Mouse (Mus musculus): ENCODE data around the gene Fnip1. TPM values are rescaled to one million over a fixed set of nuclear protein-coding genes. Genes with fewer than 3 reads are reported as not detected.

Fnip1 gene
- polyA plus RNA-seq, 2 experiments: 2.6 to 4.9 TPM

- Histone ChIP-seq H3K4me3 (ENCODE audit: insufficient read depth in 1 of 2, low read depth in 2 of 2, low read length in 2 of 2) (no peak overlapping the region), H3K4me2 (ENCODE audit: low read depth) (no peak overlapping the region), H3K4me1 (replicated peaks; ENCODE audit: control insufficient read depth in 2 of 2, insufficient read depth in 2 of 2, low read length in 1 of 2) (no peaks in the 10 kb centered on the region), H3K9ac (replicated peaks) (no peak overlapping the region), H3K27me3 (ENCODE audit: control insufficient read depth, insufficient read depth, low read length) (no peaks in the 10 kb centered on the region), H3K9me3 (ENCODE audit: control insufficient read depth, low read length) (no peaks in the 10 kb centered on the region), H3K27ac (no peak overlapping the region), H3K36me3 (replicated peaks; ENCODE audit: control insufficient read depth, insufficient read depth, low read depth) (no peaks in the 10 kb centered on the region)
- no peak for ATAC-seq (ENCODE audit: insufficient read depth)
- DNase-seq (ENCODE audit: low read depth in 3 of 3, low spot score in 3 of 3): no peak
- 15% methylated on average over 5 of the region's 5 CpGs for WGBS (ENCODE audit: insufficient replicate concordance)
- TF ChIP-seq EP300 (IDR thresholded peaks at IDR 0.05; ENCODE audit: low read depth): no peak
- no peak for TF ChIP-seq CTCF (IDR thresholded peaks at IDR 0.05; ENCODE audit: low read depth)
Observed at GRCm38 (mm10) chr11:54426267-54426666, 11.7 kb upstream of the Fnip1 start.

DNA sequence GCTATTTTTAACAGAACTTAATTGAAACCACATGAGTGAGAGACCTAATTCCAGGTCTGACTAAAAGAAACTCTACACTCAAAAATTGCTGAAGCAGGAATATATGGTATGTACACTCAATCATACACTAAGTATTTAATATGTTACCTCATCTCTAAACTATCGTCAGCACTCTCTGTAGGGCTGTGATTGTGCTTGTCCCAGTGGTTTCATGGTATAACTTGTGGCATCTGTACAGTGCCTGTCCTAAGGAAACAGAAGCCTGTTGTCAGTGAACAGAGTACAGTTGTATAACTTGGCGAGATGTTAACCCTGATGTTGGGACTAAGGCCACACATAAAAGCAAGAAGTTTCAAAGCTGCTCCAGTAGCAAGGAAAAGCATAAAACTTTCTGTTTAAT, 10.9 kb upstream of the Fnip1 start:
- ATAC-seq (ENCODE audit: insufficient read depth) (no peak), DNase-seq (ENCODE audit: low read depth in 3 of 3, low spot score in 3 of 3) (no peak)
- Histone ChIP-seq H3K27me3 (ENCODE audit: control insufficient read depth, insufficient read depth, low read length) (no peaks in the 10 kb centered on the region), H3K4me3 (ENCODE audit: insufficient read depth in 1 of 2, low read depth in 2 of 2, low read length in 2 of 2) (no peak overlapping the region), H3K9me3 (ENCODE audit: control insufficient read depth, low read length) (no peaks in the 10 kb centered on the region), H3K36me3 (replicated peaks; ENCODE audit: control insufficient read depth, insufficient read depth, low read depth) (no peaks in the 10 kb centered on the region), H3K9ac (replicated peaks) (no peak overlapping the region), H3K27ac (no peak overlapping the region), H3K4me1 (replicated peaks; ENCODE audit: control insufficient read depth in 2 of 2, insufficient read depth in 2 of 2, low read length in 1 of 2) (no peaks in the 10 kb centered on the region), H3K4me2 (ENCODE audit: low read depth) (no peak overlapping the region)
- 38% methylated on average over 2 of the region's 2 CpGs for WGBS (ENCODE audit: insufficient replicate concordance)
- no peak for TF ChIP-seq CTCF (IDR thresholded peaks at IDR 0.05; ENCODE audit: low read depth)
- TF ChIP-seq EP300 (IDR thresholded peaks at IDR 0.05; ENCODE audit: low read depth): no peak

DNA sequence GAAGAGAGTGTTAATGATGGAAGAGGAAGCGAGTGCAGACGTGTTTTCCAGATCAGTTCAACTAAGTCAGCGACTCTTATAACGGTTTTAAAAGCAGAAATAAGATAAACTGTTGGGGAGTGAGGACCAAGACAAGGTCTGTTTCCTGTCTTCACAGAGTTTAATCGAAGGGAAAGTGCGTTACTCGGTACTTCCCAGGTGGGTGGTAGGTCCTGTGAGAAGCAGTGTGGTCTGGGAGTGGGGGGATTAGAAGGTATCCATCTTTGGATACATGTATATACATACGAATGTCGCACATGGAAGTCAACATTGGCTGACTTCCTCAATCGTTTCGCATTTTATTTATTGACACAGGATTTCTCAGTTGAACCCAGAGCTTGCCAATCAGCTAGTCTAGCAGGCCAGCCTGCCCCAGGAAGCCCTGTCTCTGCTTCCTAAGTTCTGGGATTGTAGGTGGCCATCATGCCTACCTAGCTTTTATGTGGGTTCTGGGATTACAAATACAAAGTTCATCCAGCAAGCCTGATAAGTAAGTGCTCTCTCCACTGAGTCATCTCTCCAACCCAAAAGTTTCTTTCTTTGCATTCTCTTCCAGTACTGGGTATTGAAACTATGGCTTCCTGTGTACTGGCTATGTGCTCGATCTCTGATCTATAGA, 10.2 kb upstream of the Fnip1 start:
- DNase-seq (ENCODE audit: low read depth in 3 of 3, low spot score in 3 of 3): no peak
- H3K27ac ChIP-seq: no peak overlapping the region
- H3K4me3 ChIP-seq (ENCODE audit: insufficient read depth in 1 of 2, low read depth in 2 of 2, low read length in 2 of 2): no peak overlapping the region
- no peak for TF ChIP-seq EP300 (IDR thresholded peaks at IDR 0.05; ENCODE audit: low read depth)
- no peak for TF ChIP-seq CTCF (IDR thresholded peaks at IDR 0.05; ENCODE audit: low read depth)
- H3K36me3 ChIP-seq (replicated peaks; ENCODE audit: control insufficient read depth, insufficient read depth, low read depth): no peaks in the 10 kb centered on the region
- H3K9me3 ChIP-seq (ENCODE audit: control insufficient read depth, low read length): no peaks in the 10 kb centered on the region
- 34% methylated on average over 12 of the region's 12 CpGs for WGBS (ENCODE audit: insufficient replicate concordance)
- H3K9ac ChIP-seq (replicated peaks): no peak overlapping the region
- H3K4me2 ChIP-seq (ENCODE audit: low read depth): no peak overlapping the region
- H3K27me3 ChIP-seq (ENCODE audit: control insufficient read depth, insufficient read depth, low read length): no peaks in the 10 kb centered on the region
- no peaks in the 10 kb centered on the region for H3K4me1 ChIP-seq (replicated peaks; ENCODE audit: control insufficient read depth in 2 of 2, insufficient read depth in 2 of 2, low read length in 1 of 2)
- no peak for ATAC-seq (ENCODE audit: insufficient read depth)

DNA sequence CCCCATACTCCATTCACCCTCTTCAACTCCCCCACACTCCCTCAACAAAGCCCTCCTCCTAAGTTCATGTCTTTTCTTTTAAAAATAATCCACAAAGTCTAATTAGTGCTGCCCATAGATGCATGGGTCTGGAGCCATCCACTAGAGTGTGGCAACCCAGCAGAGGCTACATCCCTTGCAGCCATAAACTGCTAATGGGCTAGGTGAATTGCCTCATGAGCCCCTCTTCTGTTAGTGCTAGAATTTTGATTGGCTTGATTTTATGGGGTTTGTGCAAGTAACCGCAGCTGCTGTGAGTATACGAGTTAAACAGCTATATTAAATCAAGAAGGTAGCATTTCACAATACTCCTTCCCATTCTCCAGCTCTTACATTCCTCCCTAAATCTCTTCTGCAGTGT, 8.8 kb upstream of the Fnip1 start:
- Histone ChIP-seq H3K27me3 (ENCODE audit: control insufficient read depth, insufficient read depth, low read length) (no peaks in the 10 kb centered on the region; the same call in 1 of the 2 replicates), H3K4me3 (ENCODE audit: insufficient read depth in 1 of 2, low read depth in 2 of 2, low read length in 2 of 2) (no peak overlapping the region), H3K9me3 (ENCODE audit: control insufficient read depth, low read length) (no peaks in the 10 kb centered on the region), H3K27ac (no peak overlapping the region), H3K9ac (replicated peaks) (no peak overlapping the region), H3K36me3 (replicated peaks; ENCODE audit: control insufficient read depth, insufficient read depth, low read depth) (no peaks in the 10 kb centered on the region), H3K4me2 (ENCODE audit: low read depth) (no peak overlapping the region), H3K4me1 (replicated peaks; ENCODE audit: control insufficient read depth in 2 of 2, insufficient read depth in 2 of 2, low read length in 1 of 2) (no peaks in the 10 kb centered on the region)
- no peak for DNase-seq (ENCODE audit: low read depth in 3 of 3, low spot score in 3 of 3)
- WGBS (ENCODE audit: insufficient replicate concordance): 76% methylated on average over 2 of the region's 2 CpGs
- no peak for ATAC-seq (ENCODE audit: insufficient read depth)
- TF ChIP-seq CTCF (IDR thresholded peaks at IDR 0.05; ENCODE audit: low read depth) (no peak), EP300 (IDR thresholded peaks at IDR 0.05; ENCODE audit: low read depth) (no peak)

- DNase-seq (ENCODE audit: low read depth in 3 of 3, low spot score in 3 of 3): no peak
- H3K4me3 ChIP-seq (ENCODE audit: insufficient read depth in 1 of 2, low read depth in 2 of 2, low read length in 2 of 2): no peak overlapping the region
- no peaks in the 10 kb centered on the region for H3K36me3 ChIP-seq (replicated peaks; ENCODE audit: control insufficient read depth, insufficient read depth, low read depth)
- H3K4me1 ChIP-seq (replicated peaks; ENCODE audit: control insufficient read depth in 2 of 2, insufficient read depth in 2 of 2, low read length in 1 of 2): peaks cover 6 to 13% of the 10 kb centered on the region in 2 experiments
- no peaks in the 10 kb centered on the region for H3K9me3 ChIP-seq (ENCODE audit: control insufficient read depth, low read length)
- no peak overlapping the region for H3K27ac ChIP-seq
- 80% methylated on average over 1 of the region's 1 CpGs for WGBS (ENCODE audit: insufficient replicate concordance)
- ATAC-seq (ENCODE audit: insufficient read depth): no peak
- TF ChIP-seq CTCF (IDR thresholded peaks at IDR 0.05; ENCODE audit: low read depth) (no peak), EP300 (IDR thresholded peaks at IDR 0.05; ENCODE audit: low read depth) (no peak)
- no peaks in the 10 kb centered on the region; the same call in 1 of the 2 replicates for H3K27me3 ChIP-seq (ENCODE audit: control insufficient read depth, insufficient read depth, low read length)
- no peak overlapping the region for H3K4me2 ChIP-seq (ENCODE audit: low read depth)
- H3K9ac ChIP-seq (replicated peaks): no peak overlapping the region
Observed at GRCm38 (mm10) chr11:54435797-54436196, 2.2 kb upstream of the Fnip1 start.

Data from liver, embryonic 14.5 days (tissue).